Mouse (Mus musculus): ENCODE measurements around the gene Miox.

The Miox gene

GRCm38 (mm10) chr15:89316146-89316545 is 18.1 kb upstream of the Miox start:
- peak; percentile 28 for DNase-seq

DNA sequence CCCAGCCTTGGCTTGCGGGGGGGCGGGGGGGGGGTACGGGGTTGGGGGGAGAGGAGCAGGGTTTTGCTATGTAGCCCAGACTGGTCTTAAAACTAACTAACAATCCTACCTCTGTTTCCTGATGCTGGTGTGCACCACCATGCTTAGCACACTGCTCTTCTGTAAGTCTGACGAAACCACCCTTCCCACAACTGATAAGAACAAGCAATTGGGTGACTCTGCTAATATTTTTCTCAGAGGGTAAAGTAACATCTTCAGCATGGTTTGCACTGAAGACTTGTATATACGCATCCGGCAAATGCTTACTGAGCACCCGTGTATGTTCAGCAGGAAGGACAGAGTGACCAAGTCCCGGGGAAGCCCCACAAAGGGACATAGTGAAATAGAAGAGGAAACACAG is 12.9 kb upstream of the Miox start:
- no peak for DNase-seq

DNA sequence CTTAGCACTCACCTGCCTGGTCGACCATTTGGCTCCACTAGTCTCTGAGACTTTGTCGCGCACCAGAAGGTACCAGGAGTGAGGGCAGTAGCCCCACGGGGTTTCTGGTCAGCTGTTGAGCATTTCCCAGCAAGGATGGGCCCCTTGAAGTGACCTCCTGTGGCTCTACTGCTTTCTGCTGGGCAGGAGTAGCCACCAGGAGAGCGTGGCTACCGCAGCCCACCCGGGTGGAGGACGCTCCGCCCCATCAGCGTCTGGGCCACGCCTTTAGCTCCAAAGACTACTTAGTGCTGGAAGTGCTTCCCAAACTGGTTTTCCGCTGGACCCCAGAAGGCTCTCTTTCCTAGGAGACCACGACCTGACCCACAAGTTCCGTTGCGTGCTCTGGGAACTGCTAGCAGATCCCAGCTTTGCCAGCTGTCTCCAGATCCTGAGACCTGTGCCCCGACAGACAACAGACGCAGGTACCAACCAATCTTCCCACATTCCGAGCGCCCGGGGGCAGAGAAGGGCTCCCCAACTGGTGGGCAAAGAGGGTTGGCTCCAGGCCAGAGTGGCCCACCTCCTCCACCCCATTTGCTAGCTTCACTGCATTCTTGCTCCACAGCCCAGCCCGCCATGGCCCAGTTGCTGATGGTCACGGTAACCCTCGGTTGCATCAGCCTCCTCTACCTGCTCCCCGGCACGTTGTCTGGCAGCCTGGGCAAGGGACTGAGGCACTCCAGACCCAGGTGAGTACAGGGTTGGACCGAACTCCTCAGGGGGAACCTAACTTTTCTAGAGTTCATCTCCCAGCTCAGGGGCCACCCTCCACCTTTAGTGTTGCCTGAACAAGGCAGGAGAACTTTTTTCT is 11.3 kb upstream of the Miox start, which contains the start of gene Adm2:
Gene Adm2 (plus strand): TSS at position 51 of the 853 bp plus-strand sequence.
- no peak for DNase-seq

- DNase-seq, result no peak
These were observed 10.5 kb upstream of the Miox start for GRCm38 (mm10) chr15:89323656-89324055.

DNA sequence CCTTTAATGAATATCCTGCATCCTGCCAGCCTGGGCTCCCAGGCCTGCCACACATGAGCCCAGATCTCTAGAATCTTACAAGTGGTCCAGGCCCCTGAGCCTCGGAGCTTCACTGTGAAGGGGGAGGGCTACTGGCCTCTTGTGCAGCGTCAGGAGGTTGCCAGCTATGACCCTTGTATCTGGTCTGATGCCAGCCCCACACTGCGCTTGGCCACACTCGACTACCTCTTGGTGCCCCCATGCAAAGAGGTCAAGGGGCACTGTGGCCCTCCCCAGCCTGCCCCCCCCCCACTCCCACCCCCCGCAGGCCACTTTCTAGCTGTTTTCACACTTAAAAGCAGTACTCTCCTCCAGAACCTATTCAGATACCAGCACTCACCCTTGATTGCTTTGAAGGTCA is 7.8 kb upstream of the Miox start:
- no peak for DNase-seq

- no peak for DNase-seq
These were observed 758 bp downstream of the Miox start for GRCm38 (mm10) chr15:89334774-89335537.

- no peak for DNase-seq
These were observed 2.2 kb downstream of the Miox start for GRCm38 (mm10) chr15:89336422-89336821.

DNA sequence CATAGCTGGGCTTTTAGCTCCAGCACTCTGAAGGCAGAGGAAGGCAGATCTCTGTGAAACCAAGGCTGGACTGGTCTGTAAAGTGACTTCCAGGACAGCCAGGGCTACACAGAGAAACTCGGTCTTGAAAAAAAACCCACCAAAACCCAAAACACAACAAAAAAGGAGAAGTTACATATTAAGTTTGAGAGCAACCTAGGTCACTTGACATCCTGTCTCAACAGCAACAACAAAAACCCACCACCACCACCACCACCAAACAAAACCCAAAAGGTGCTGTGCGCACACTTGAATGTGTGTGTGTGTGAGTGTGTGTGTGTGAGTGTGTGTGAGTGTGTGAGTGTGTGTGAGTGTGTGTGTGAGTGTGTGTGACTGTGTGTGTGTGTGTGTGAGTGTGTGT is 5.5 kb downstream of the Miox start:
- no peak for DNase-seq

DNA sequence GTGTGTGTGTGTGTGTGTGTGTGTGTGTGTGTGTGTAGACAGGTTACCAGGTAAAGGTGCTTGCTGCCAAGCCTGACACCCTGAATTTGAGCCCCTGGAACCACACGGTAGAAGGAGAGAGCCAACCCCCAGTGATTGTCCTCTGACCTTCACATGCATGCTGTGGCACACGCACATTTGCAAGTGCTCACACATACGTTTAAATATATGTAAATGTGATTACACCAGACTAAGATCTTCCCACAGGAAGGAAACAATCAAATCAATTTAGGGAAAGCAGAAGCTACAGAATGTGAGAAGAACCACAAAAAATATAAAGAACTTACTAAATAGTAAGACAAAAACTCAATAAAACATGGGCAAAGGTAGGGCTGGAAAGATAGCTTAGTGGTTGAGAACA is 5.9 kb downstream of the Miox start:
- DNase-seq, result no peak

GRCm38 (mm10) chr15:89341678-89342077 is 7.5 kb downstream of the Miox start:
- DNase-seq, result no peak

DNA sequence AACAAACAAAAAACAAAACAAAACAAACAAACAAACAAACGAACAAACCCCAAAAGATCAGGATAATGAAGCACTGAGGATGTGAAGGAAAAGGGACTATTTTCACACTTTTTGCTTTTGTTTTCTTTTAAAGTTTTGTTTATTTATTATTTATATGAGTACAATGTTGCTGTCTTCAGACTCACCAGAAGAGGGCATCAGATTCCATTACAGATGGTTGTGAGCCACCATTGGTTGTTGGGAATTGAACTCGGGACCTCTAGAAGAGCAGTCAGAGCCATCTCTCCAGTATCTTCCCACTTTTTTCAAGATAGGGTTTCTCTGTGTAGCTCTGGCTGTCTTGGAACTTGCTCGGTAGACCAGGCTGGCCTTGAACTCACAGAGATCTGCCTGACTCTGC is 9.1 kb downstream of the Miox start:
- no peak for DNase-seq

DNA sequence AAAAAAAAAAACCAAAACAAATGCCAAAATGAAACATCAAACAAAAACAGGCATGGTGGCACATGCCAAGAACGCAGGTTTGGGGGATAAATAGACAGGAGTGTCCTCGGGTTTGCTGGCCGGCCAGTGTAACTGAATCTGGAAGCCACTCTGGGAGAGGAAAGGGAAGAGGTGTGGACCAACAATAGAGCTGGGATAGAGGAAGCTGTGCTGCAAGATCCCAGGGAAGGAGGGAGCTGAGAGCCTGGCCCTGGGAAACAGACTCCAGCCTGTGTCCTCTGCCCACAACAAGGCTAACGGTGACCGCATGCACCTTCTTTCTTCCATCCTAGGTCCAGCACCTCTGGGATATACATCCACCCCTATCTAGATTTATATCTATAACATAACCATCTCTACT is 16.2 kb downstream of the Miox start:
- peak; percentile 41 for DNase-seq

- DNase-seq, result no peak
These were observed 17.1 kb downstream of the Miox start for GRCm38 (mm10) chr15:89351302-89351701.

DNA sequence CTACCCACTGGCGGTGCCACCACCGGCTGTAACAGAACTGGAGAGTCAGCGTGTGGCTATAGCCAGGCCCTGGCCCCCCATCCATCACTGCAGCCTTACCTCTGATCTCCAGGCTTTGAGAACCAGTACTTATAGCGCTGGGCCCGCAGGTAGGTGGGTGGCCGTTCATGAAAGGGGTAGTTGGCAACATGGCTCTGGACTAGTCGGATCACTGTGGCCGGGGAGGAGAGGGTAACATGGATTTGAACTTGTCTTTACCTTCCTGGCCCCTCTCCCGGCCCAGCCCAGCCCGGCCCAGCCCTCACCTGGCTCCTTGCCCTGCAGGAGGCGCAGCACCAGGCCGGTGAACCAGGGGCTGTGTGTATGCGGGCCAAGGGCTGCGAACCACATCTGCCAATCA is 17.9 kb downstream of the Miox start:
- no peak for DNase-seq

- DNase-seq, result no peak
These were observed 18.6 kb downstream of the Miox start for GRCm38 (mm10) chr15:89352795-89353194.

GRCm38 (mm10) chr15:89353837-89354236 is 19.6 kb downstream of the Miox start:
- DNase-seq, result no peak

GRCm38 (mm10) chr15:89354455-89354854 is 20.3 kb downstream of the Miox start:
- DNase-seq, result no peak

DNA sequence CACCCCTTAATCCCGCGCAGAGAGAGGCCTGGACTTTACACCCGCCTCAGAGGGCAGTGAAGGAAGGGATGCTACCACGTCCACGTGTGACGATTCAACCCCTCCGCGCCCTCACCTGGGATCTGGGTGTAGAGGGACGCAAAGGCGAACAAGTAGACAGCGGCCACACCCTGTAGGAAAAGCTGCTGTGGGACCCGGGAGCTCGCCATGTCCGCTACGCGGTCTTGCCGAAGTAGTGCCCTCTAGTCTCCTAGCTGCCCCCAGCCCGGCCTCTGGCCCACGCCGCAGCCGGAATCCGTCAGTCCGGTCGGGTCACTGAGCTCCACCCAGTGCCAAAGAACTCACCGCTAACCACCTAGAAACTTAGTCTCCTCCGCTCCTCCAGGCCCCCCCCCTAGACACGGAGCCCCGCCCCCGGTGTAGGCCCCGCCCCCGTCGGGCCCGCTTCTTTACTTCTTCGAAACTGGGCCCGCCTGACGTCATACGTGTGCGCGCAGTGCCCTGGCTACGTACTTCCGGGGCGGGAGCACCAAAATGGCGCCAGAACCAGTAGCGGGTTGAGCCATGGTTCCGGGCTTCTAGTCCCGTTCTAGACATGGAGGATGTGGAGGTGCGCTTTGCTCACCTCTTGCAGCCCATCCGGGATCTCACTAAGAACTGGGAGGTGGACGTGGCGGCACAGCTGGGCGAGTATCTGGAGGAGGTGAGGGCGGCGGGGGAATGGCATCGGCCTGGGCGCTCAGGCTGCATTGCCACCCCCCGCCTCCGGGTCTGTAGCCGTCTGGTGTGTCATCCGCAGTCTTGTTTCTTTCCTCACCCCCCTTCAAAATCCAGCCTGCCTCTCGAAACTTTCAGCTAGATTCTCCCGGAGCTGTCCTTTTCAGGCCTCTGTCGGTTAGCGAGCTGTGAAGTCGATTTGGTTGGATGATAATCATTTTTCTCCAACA is 21.3 kb downstream of the Miox start, which contains the start of the genes Lmf2 and Ncaph2:
Gene Lmf2 (minus strand): TSS at position 419 of the 947 bp plus-strand sequence.
Gene Ncaph2 (plus strand): TSS at position 479 of the 947 bp plus-strand sequence.
- DNase-seq, result peak; percentile 97

- DNase-seq, result peak; percentile 89
These were observed 22.2 kb downstream of the Miox start for GRCm38 (mm10) chr15:89356372-89356771.

GRCm38 (mm10) chr15:89358784-89359183 is 24.6 kb downstream of the Miox start:
- DNase-seq, result no peak

- no peak for DNase-seq
These were observed 28.9 kb downstream of the Miox start for GRCm38 (mm10) chr15:89363051-89363450.

DNA sequence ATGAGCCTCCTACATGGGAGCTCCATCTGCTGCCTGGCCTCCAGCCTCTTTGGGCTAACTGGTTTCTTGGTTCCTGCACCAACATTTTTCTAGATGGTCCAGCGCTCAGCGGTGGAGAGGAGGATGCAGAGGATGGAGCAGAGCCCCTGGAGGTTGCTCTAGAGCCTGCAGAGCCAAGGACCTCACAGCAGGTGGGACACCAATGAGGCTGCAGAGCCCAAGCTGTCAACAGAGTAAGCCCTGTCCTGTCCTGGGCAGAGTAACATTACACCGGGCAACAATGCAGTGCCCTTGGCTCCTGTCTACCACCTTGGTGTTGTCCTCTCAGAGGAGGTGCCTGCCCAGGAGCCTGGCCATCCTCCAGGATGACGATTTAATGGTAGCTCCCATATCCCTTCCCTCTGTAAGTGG is 30.9 kb downstream of the Miox start:
- no peak for DNase-seq

- DNase-seq, result no peak
These were observed 37.9 kb downstream of the Miox start for GRCm38 (mm10) chr15:89372068-89372467.

All from lung, postnatal 10 days (tissue).